Mouse (Mus musculus): ENCODE measurements at regions not wholly inside any gene's neighbourhood (a gene's known extent, or its start where the extent isn't known, plus 50 kb on each side); places are given as distances from the start of the nearest gene placed in this dataset.

- no peak for TF ChIP-seq CTCF (IDR thresholded peaks at IDR 0.05; ENCODE audit: insufficient read depth, low read depth, low read length)
- no peak for TF ChIP-seq POLR2A (IDR thresholded peaks at IDR 0.05; ENCODE audit: insufficient read depth, low read depth, low read length)
These were observed 50.6 kb upstream of the Dap start for GRCm38 (mm10) chr15:31173309-31174115.
